Mouse (Mus musculus) heart, postnatal 10 days (tissue): ENCODE measurements around the gene Tff2. TPM values are rescaled to one million over a fixed set of nuclear protein-coding genes. Genes with fewer than 3 reads are reported as not detected.

Experiments used
- DNase-seq, 2 experiments: peaks; one replicate each; pipeline ENCODE4 v3.0.0; 2021
- intact Hi-C: fragments of 180-260 bp; cut with DNase I; formaldehyde crosslinking; loops from one replicate; pipeline ENCODE4 v1.15.1; 2025
- total RNA-seq, 2 experiments: library from RNA; stranded (reverse); gene quantifications; 2 replicates each; pipeline ENCODE4 v1.2.3; 2021

Tff2 gene
- not detected for total RNA-seq

- no peak for DNase-seq
- intact Hi-C loops = no loop called here
Observed at GRCm38 (mm10) chr17:31144040-31145037, at the start of gene Tff2. Gene Tff2 (minus strand): TSS chr17:31144282.

DNA sequence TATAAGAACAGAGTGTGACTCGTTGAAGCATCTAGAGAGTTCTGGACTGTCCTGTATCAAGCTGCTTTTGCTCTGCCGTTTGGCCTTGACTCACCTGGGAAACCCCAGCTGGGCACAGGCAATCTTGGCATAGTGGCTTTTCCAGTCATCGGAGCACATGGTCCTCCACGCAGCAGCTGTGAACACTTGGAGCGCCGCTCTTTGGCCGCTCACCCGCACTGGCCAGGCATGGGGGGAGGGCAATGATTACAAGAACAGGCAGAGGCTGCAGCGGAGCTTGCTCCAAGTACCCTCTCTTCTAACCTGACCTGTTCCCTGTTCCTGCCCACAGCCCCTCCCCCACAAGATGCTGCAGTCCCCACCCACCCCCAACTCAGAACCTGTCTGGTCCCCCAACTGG, 49.3 kb upstream of the Tff2 start:
- no peak for DNase-seq
- intact Hi-C loops = no loop called here

DNA sequence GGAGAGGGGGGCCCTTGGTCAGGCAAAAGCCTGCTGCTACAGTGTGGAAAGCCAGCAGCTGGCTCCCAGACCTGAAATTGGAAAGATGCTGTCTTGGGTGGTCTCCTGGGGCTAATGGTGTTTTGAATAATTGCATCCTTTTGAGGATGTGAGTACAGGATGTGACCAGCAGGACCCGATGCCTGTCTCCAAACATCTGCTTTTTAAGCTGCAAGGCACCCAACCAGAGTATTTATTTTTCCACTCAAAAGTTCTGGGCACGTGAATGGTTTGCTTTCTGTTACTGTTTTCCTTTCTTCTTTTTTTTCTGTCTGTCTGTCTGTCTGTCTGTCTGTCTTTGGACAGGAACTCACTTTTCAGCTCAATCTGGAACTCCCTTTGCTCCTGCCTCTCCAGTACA, 48.6 kb upstream of the Tff2 start:
- no peak for DNase-seq
- intact Hi-C loops = no loop called here

DNA sequence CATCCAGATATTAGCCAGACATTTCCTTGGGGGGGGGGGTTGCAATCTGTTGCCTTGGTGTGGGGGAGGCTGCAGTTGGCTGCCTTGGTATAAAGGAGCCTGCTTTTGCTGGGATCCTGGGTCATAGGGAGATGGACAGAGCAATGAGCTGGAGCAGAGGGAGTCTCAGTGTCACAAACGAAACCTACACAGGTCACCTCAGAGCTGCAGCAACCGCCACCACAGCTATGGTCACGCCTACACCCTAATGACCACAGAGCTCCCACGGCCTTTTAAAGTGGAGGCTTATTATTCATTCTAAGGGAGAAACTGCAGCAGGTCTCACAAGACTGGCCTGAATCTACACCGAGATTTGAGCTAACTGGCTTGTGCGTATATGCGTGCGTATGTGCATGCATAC, 47.7 kb upstream of the Tff2 start:
- intact Hi-C loops = no loop called here
- DNase-seq = no peak

DNA sequence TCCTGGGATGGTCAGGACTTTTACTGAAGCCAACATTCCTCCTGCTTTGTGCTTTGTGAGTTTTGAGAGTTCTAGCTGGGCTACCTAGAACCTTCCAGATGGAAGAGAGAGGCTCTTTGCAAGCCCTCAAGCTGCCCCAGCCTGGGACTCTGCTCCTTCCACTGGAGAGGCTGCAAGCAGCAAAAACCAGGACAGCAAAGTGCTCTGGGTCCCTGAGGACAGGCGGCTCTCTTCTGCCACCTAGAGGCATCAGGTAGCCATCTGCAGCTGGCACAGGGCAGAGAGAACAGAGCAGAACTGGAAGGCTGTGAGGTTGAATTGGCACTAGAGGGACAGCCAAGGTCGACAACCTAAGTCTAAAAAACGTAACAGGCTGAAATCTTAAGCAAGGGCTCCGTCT, 43.3 kb upstream of the Tff2 start:
- intact Hi-C loops = loop anchor here (1.0 to 5.0 kb wide), 4 partner anchors 49 to 176 kb away; no protein-coding TSS in a partner anchor
- peak; percentile 75 to 81 for DNase-seq

DNA sequence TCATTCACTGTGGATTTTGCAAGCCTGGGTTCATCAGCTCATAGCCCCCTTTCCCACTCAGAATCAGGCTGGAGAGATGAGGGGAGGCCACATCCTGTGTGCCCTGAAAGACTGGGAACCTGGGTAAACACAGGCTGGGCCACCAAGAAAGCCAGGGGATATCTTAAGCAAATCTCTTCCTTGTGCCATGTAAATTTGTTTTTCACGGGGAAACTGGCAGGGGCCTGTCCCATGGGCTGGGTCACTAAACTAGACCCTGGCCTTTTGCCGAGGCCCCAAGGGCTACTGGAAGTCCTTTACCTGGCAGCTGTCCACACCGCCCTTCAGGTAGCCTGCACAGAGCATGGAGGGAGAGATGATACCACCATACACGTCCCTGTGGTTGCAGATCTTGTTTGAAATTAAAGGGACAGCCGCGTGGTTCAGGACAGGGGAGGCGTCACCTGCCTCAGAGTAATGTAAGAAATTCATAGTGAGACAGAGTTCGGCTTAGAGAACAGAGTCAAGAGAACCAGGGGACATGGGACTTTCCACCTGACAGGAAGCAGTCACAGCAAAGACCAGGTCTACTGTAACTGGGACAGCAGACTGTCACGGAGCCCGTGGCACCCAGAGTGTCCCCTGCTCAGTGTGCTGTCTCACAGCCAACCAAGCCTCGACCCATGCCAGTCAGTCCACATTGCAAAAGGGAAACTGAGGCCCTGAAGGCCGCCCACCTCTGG, 40.3 kb upstream of the Tff2 start:
- no peak for DNase-seq
- intact Hi-C loops = no loop called here

- no peak for DNase-seq
- intact Hi-C loops = no loop called here
Observed at GRCm38 (mm10) chr17:31183180-31183974, 39.3 kb upstream of the Tff2 start.

DNA sequence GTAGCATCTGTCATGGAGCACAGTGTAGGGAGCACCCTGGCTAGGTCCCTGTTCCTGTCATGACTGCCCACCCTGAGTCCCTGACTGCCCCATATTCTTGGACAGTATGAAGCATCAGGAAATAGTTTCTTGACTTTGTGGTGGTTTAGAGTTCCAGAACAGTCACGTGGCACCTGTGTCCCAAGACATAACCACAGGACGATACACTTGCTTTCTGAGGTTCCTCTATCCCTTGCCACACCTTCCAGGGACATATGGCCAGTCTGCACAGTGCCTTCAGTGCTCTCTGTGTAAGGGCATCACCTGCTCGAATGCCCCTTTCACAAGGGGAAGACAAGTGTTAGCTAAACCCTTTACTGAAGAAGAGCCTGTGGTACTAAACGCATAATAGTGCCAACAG, 37.4 kb upstream of the Tff2 start:
- no peak for DNase-seq
- intact Hi-C loops = no loop called here

DNA sequence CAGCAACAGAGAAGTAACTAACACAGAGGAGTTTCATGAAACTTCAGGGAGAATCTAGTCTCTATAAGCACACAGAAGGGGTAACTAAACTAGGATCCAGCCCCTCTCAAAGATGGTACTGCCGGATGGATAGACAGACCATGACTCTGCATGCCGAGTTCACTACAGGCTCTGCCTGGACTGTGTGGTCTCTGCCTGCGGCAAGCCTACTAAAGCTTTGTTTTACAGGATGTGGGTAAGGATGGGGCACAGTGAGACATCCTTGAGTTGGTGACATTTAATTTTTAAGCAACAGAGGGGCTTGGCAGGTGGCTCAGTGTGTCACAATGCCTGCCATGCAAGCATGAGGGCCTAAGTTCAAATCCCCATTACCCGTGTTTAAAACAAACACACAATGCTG, 32.2 kb upstream of the Tff2 start:
- intact Hi-C loops = no loop called here
- no peak for DNase-seq

GRCm38 (mm10) chr17:31169796-31170195, 25.7 kb upstream of the Tff2 start:
- intact Hi-C loops = no loop called here

DNA sequence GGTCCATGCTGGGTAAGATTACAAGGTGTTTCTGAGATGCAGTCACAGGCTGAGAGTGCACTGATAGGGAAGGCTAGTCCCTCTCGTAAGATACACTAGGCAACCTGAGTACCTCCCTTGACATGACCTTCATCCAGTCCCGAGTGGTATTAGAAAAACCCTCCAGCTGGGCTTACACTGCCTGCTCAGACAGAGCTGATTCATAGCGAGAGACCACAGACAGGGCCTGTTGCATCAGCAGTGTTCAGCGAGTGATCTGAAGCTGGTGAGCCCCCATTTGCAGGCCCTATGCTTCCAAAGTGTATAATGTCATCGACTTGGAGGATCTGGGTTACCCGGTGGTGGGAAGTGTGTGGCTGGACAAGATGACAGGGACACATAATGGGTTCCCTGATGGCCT, 21.0 kb upstream of the Tff2 start, which contains the start of gene Tff1:
TSS of gene Tff1 (minus strand) at position 151 of the 400 bp plus-strand sequence.
- intact Hi-C loops = no loop called here
- no peak for DNase-seq

More at GRCm38 (mm10) chr17:31169796-31170195, 25.7 kb upstream of the Tff2 start:
- DNase-seq = no peak

DNA sequence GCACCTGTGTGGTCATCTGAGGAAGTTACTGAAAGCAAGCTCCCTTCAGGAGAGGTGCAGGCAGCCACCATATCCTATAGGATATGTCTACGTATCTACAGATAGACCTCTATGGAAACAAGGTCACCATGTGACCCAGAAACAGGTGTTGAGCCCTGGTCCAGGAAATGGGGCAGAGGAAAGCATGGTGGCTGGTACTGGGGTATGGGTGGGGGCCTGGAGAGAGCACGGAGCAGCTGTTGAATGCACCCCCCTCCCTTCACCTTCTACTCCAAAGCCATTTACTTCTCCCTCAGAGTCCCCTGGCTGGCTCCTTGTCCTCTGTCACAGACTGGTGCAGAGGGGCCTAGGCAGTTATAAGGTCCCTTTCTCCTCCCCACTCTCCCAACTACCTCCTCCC, 19.7 kb upstream of the Tff2 start:
- intact Hi-C loops = no loop called here
- no peak for DNase-seq

DNA sequence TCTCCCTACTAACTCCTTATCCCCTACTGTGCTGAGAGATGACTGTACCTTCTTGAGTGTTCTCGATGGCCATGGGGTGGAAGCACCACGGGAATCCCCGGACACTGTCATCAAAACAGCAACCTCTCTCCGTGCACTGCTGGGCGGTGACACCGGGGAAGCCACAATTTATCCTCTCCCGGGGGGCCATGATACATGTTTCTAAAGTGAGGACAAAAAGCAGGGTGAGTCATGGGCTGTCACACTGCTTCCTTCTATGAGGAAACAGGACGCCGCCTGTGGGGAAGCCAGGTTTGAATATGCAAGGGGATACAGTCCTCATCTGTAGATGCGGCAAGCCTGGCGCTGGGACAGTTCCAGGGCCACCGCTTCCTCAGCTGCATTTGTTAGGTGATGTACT, 18.5 kb upstream of the Tff2 start:
- intact Hi-C loops = no loop called here

DNA sequence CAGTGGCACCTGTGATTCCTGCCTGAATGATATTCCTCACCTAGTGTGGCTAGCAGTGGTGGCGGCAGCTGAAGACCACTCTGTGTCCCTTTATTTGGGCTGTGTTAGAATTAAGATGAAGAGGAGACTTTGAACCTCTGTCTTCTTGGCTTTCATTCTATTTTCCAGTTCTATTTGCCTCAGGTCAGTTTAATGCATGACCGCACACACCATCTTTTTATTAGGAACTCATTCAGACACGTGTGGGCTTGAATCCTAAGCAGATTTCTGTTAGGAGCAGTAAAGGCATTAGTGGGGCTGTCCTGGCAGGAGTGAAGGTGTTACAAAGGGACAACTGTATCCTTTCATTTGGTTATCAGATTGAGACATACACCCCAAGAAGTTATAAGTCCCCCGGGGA, 16.2 kb upstream of the Tff2 start:
- no peak for DNase-seq
- intact Hi-C loops = no loop called here

More for the DNA sequence above, 18.5 kb upstream of the Tff2 start:
- DNase-seq = no peak

- intact Hi-C loops = no loop called here
- DNase-seq = no peak
Observed at GRCm38 (mm10) chr17:31157921-31158320, 13.8 kb upstream of the Tff2 start.

DNA sequence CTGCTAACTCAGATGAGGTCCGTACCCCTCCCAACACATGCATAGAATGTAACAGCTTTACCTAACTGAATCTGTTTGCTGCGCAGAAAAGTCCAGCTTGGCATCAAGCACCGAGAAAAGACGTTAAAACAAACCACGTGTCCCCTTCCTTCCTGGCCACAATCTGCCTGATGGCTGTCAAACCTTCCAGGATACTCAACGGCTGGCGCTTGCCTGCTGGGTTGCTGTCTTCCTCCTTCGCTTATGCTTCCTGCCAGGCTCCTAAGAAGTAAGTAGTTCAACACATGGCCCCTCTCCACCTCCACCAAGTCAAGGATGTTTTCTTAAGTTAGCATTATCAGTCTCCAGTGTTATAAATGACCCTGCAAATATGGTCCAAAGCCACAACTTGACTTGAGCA, 9.7 kb upstream of the Tff2 start:
- no peak for DNase-seq
- intact Hi-C loops = no loop called here

DNA sequence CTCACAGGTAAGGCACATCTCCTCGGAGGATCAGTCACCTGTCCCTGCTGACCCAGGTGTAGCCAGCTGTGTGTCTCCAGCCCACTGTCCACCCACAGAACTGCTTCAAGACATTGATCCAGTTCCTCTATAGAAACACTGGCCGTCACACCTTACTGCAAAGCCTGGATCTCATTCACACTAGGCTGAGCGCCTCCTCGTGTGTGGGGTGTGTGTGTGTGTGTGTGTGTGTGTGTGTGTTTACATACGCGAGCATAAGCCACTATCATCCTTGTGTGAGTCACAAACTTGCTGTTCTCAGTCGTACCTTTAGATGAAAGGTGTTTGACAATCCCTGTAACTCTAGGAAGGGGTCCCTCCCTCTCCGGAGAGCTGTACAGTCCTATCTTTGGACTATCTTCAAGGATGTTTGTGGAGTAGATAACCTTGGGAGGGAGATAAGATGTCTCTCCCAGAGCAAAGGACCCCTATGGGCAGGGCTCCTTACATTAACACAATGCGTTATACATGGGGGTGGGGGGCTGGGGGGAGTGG, 9.0 kb upstream of the Tff2 start:
- intact Hi-C loops = no loop called here

GRCm38 (mm10) chr17:31152512-31152911, 8.4 kb upstream of the Tff2 start:
- no peak for DNase-seq
- intact Hi-C loops = no loop called here

More for the DNA sequence above, 9.0 kb upstream of the Tff2 start:
- no peak for DNase-seq

- DNase-seq = no peak
- intact Hi-C loops = no loop called here
Observed at GRCm38 (mm10) chr17:31145998-31146397, 1.9 kb upstream of the Tff2 start.

- DNase-seq = no peak
- intact Hi-C loops = no loop called here
Observed at GRCm38 (mm10) chr17:31142116-31142515, 2.0 kb downstream of the Tff2 start.
